Mouse (Mus musculus) CD8-positive naive resting alpha-beta T cell, adult 2 months (primary cell): Measurements from ENCODE around the gene Pkm.

ENCODE experiments used
- DNase-seq, 2 experiments: peaks; one replicate each; pipeline ENCODE4 v3.0.0; 2022; ENCODE audit warnings: low read depth in 2 of 2, low spot score in 2 of 2

The Pkm gene

GRCm38 (mm10) chr9:59703099-59703498 is 46.9 kb downstream of the Pkm start:
- no peak for DNase-seq

GRCm38 (mm10) chr9:59706850-59707825 is 51.0 kb downstream of the Pkm start:
- DNase-seq, result no peak

GRCm38 (mm10) chr9:59709225-59709624 is 53.1 kb downstream of the Pkm start:
- DNase-seq, result no peak

- no peak for DNase-seq
Measured at GRCm38 (mm10) chr9:59716275-59716898, 60.2 kb downstream of the Pkm start.

- no peak for DNase-seq
Measured at GRCm38 (mm10) chr9:59718237-59718636, 62.1 kb downstream of the Pkm start.

GRCm38 (mm10) chr9:59721144-59721543 is 65.0 kb downstream of the Pkm start:
- DNase-seq, result no peak

GRCm38 (mm10) chr9:59723096-59723657 is 67.0 kb downstream of the Pkm start:
- peak; percentile 47 to 64 for DNase-seq

GRCm38 (mm10) chr9:59723791-59724442 is 67.7 kb downstream of the Pkm start:
- DNase-seq, result no peak

- no peak for DNase-seq
Measured at GRCm38 (mm10) chr9:59725515-59725914, 69.3 kb downstream of the Pkm start.

GRCm38 (mm10) chr9:59727569-59728286 is 71.6 kb downstream of the Pkm start:
- DNase-seq, result no peak
